Mouse (Mus musculus): ENCODE measurements around the gene Lrrc23. TPM values are rescaled to one million over a fixed set of nuclear protein-coding genes. Genes with fewer than 3 reads are reported as not detected.

Gene Lrrc23
- polyA plus RNA-seq, 2 experiments: 0.09 TPM; not detected in 1

DNA sequence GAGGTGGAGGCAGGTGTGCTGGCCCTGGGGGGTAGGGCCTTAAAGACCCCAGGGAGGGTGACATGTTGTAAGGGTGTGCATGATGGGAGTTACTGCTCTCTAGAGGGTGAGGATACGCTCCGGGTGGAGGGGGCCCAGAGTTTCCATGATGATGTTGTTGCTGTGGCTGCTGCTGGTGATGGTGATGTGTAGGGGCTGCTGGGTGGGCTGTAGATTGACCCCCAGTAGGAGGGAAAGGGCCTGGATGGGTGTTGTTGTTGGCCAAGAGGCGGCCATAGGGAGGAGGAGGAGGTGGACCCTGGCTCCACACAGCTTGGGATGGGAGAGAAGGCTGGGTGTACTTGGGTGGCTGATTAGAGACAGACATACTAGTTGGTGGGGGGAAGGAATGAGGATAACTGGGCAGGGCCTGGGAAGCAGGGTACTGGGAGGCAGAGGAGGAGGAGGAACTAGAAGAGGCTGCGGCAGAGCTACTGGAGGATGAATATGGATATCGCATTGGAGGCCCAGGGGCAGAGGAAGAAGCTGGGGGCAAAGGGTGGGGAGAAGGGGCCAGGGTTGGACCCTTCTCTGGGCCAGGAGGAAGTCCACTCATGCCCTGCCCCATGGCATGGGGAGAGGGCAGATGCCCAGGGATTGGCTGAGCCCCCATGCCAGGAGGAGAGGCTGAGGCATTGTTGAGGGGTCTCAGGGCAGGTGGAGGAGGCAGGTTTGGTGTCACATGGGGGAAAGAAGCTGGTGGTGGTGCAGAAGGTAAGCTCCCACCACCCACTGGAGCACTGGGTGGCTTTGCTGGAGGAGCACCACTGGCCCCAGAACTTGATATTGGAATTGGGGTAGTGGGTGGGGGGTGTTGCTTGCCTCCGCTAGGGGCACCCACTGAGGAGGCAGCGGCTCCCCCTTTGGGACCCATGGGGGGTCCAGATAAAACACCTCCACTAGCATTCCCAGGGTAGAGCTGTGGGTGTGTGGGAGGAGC lies 32.6 kb downstream of the Lrrc23 start:
- peaks cover 0 to 5% of the 10 kb centered on the region in 2 experiments; a peak in 1 of 4 replicates for H3K4me1 ChIP-seq (replicated peaks; ENCODE audit: control insufficient read depth in 2 of 2, insufficient read depth in 2 of 2, low read length in 1 of 2)
- no peak overlapping the region for H3K27ac ChIP-seq
- H3K36me3 ChIP-seq (replicated peaks; ENCODE audit: control insufficient read depth, insufficient read depth, low read depth): no peaks in the 10 kb centered on the region
- 78% methylated on average over 7 of the region's 7 CpGs for WGBS (ENCODE audit: insufficient replicate concordance)
- TF ChIP-seq EP300 (IDR thresholded peaks at IDR 0.05; ENCODE audit: low read depth) (no peak), CTCF (IDR thresholded peaks at IDR 0.05; ENCODE audit: low read depth) (no peak)
- no peak overlapping the region for H3K9ac ChIP-seq (replicated peaks)
- H3K27me3 ChIP-seq (ENCODE audit: control insufficient read depth, insufficient read depth, low read length): no peaks in the 10 kb centered on the region
- ATAC-seq (ENCODE audit: insufficient read depth) (no peak), DNase-seq (ENCODE audit: low read depth in 3 of 3, low spot score in 3 of 3) (no peak)
- H3K4me3 ChIP-seq (ENCODE audit: insufficient read depth in 1 of 2, low read depth in 2 of 2, low read length in 2 of 2): peak overlapping the region in 1 of 2 experiments; percentile 36; a peak in 1 of 4 replicates
- H3K4me2 ChIP-seq (ENCODE audit: low read depth): peak overlapping the region; percentile 97
- no peaks in the 10 kb centered on the region for H3K9me3 ChIP-seq (ENCODE audit: control insufficient read depth, low read length)

DNA sequence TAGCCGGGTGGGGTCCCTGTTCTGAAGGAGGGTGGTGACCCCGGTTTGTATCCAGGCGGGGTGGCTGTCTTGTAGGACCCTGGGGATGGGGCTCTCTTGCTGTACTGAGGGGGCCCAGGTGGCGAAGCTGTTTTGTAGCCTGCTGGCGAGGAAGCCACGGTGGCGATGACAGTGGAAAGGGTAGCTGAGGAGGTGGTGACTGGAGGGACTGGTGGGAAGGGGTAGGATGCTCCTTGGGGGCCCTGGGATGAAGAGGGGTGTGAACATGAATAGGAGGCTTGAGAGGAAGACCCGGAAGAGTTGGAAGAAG lies 33.3 kb downstream of the Lrrc23 start:
- 26% methylated on average over 8 of the region's 8 CpGs for WGBS (ENCODE audit: insufficient replicate concordance)
- Histone ChIP-seq H3K4me3 (ENCODE audit: insufficient read depth in 1 of 2, low read depth in 2 of 2, low read length in 2 of 2) (peak overlapping the region; percentile 36 to 70), H3K27ac (peak overlapping the region; percentile 58; the same call in 1 of the 2 replicates), H3K27me3 (ENCODE audit: control insufficient read depth, insufficient read depth, low read length) (no peaks in the 10 kb centered on the region), H3K4me2 (ENCODE audit: low read depth) (peak overlapping the region; percentile 97), H3K36me3 (replicated peaks; ENCODE audit: control insufficient read depth, insufficient read depth, low read depth) (no peaks in the 10 kb centered on the region), H3K9ac (replicated peaks) (peak overlapping the region; percentile 88), H3K9me3 (ENCODE audit: control insufficient read depth, low read length) (no peaks in the 10 kb centered on the region), H3K4me1 (replicated peaks; ENCODE audit: control insufficient read depth in 2 of 2, insufficient read depth in 2 of 2, low read length in 1 of 2) (peaks cover 3 to 9% of the 10 kb centered on the region in 2 experiments; a peak in 3 of 4 replicates)
- no peak for DNase-seq (ENCODE audit: low read depth in 3 of 3, low spot score in 3 of 3)
- TF ChIP-seq CTCF (IDR thresholded peaks at IDR 0.05; ENCODE audit: low read depth) (no peak), EP300 (IDR thresholded peaks at IDR 0.05; ENCODE audit: low read depth) (no peak)
- no peak for ATAC-seq (ENCODE audit: insufficient read depth)

DNA sequence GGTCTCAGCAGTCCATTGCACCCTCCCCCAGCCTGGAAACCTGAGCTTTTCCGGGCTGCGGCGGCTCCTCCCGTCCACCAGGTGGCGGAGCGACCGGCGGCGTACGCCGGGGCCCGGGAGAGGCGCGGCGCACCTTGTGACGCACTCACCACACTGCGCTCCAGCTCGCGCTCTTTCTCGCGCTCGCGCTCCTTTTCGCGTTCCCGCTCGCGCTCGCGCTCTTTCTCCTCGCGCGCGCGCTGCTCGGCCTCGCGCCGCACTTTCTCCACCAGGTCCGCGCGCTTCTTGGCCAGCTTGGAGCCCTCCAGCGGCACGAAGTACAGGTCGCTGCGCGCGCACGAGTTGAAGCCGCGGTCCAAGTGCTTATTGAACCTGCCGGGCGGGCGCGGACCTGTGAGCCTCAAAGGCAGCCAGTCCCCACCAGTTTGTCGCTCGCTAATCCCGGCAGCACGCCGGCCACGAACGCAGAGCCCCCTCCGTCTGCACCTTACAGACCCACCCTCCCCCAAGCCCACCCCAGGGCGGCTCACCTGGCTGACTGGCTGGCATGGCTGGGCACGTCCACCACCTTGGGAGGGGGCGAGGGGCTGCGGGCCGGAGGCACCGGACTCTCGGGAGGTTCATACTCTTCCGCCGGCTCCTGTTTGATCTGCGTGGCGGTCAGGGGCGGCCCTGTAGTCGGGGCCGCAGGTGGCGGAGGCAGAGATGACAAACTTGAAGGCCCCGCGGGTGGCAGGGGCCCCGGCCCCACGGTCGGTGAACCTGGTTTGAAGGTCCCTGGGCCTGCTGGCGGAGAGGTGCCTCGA lies 33.8 kb downstream of the Lrrc23 start:
- H3K4me1 ChIP-seq (replicated peaks; ENCODE audit: control insufficient read depth in 2 of 2, insufficient read depth in 2 of 2, low read length in 1 of 2): peaks cover 3 to 9% of the 10 kb centered on the region in 2 experiments; a peak in 3 of 4 replicates
- peak overlapping the region; percentile 58 for H3K27ac ChIP-seq
- no peaks in the 10 kb centered on the region for H3K27me3 ChIP-seq (ENCODE audit: control insufficient read depth, insufficient read depth, low read length)
- peak; percentile 90 to 92 (median 90) for DNase-seq (ENCODE audit: low read depth in 3 of 3, low spot score in 3 of 3)
- H3K4me2 ChIP-seq (ENCODE audit: low read depth): peak overlapping the region; percentile 97
- under 1% methylated on average over 85 of the region's 85 CpGs for WGBS (ENCODE audit: insufficient replicate concordance)
- H3K9ac ChIP-seq (replicated peaks): peak overlapping the region; percentile 88
- TF ChIP-seq EP300 (IDR thresholded peaks at IDR 0.05; ENCODE audit: low read depth): no peak
- peak; percentile 90 for TF ChIP-seq CTCF (IDR thresholded peaks at IDR 0.05; ENCODE audit: low read depth)
- H3K36me3 ChIP-seq (replicated peaks; ENCODE audit: control insufficient read depth, insufficient read depth, low read depth): no peaks in the 10 kb centered on the region
- peak; percentile 77 for ATAC-seq (ENCODE audit: insufficient read depth)
- peak overlapping the region; percentile 36 to 70 for H3K4me3 ChIP-seq (ENCODE audit: insufficient read depth in 1 of 2, low read depth in 2 of 2, low read length in 2 of 2)
- no peaks in the 10 kb centered on the region for H3K9me3 ChIP-seq (ENCODE audit: control insufficient read depth, low read length)

DNA sequence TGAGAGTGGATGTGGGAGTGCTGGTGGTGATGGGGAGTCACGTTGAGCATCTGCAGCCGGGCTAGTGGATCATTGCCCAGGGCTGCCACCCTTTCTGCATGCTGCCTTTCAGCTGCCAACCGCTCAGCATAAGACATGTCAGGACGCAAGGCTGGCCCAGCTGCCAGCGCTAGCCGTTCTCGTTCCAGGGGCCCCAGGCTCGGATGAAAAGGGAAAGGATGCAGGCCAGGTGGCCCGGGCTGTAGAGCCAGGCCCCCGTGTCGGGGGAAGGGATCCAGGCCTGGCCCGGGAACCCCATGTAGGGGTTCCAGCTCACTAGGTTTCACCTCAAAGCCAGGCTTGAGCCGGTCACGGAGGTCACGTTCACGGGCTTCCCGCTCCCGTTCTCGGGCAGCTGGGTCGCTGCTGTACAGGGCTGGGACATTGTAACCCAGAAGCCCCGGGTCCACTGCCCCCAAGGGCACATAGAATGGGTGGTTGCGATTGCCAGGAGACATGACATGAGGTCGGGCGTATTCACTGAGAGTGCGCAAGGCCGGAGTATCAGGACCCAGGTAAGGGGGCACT lies 34.7 kb downstream of the Lrrc23 start:
- Histone ChIP-seq H3K9me3 (ENCODE audit: control insufficient read depth, low read length) (no peaks in the 10 kb centered on the region), H3K4me2 (ENCODE audit: low read depth) (peak overlapping the region; percentile 97), H3K36me3 (replicated peaks; ENCODE audit: control insufficient read depth, insufficient read depth, low read depth) (no peaks in the 10 kb centered on the region), H3K9ac (replicated peaks) (no peak overlapping the region), H3K27me3 (ENCODE audit: control insufficient read depth, insufficient read depth, low read length) (no peaks in the 10 kb centered on the region), H3K4me3 (ENCODE audit: insufficient read depth in 1 of 2, low read depth in 2 of 2, low read length in 2 of 2) (peak overlapping the region; percentile 4 to 70; a peak in 3 of 4 replicates), H3K4me1 (replicated peaks; ENCODE audit: control insufficient read depth in 2 of 2, insufficient read depth in 2 of 2, low read length in 1 of 2) (peaks cover 6 to 12% of the 10 kb centered on the region in 2 experiments), H3K27ac (no peak overlapping the region)
- ATAC-seq (ENCODE audit: insufficient read depth) (no peak), DNase-seq (ENCODE audit: low read depth in 3 of 3, low spot score in 3 of 3) (no peak)
- WGBS (ENCODE audit: insufficient replicate concordance): 64% methylated on average over 26 of the region's 26 CpGs
- TF ChIP-seq CTCF (IDR thresholded peaks at IDR 0.05; ENCODE audit: low read depth) (no peak), EP300 (IDR thresholded peaks at IDR 0.05; ENCODE audit: low read depth) (no peak)

Measured in liver, embryonic 14.5 days (tissue).